Mouse (Mus musculus) C3H10T1/2 (cell line): ENCODE results near the gene Mturn. TPM values are rescaled to one million over a fixed set of nuclear protein-coding genes. Genes with fewer than 3 reads are reported as not detected.

Source experiments
- polyA plus RNA-seq, 2 experiments: library from polyadenylated mRNA; unstranded; fragments of >200 nt; fragmentation: generic; extraction: Trizol; gene quantifications; one replicate each; pipeline ENCODE4 v1.2.1; 2012; ENCODE audit warnings: missing spikeins in 2 of 2

Gene Mturn
- polyA plus RNA-seq: 1 to 10 TPM in 1 of 2 experiments, under 1 TPM in 1; 0.82 to 8.5 TPM

DNA sequence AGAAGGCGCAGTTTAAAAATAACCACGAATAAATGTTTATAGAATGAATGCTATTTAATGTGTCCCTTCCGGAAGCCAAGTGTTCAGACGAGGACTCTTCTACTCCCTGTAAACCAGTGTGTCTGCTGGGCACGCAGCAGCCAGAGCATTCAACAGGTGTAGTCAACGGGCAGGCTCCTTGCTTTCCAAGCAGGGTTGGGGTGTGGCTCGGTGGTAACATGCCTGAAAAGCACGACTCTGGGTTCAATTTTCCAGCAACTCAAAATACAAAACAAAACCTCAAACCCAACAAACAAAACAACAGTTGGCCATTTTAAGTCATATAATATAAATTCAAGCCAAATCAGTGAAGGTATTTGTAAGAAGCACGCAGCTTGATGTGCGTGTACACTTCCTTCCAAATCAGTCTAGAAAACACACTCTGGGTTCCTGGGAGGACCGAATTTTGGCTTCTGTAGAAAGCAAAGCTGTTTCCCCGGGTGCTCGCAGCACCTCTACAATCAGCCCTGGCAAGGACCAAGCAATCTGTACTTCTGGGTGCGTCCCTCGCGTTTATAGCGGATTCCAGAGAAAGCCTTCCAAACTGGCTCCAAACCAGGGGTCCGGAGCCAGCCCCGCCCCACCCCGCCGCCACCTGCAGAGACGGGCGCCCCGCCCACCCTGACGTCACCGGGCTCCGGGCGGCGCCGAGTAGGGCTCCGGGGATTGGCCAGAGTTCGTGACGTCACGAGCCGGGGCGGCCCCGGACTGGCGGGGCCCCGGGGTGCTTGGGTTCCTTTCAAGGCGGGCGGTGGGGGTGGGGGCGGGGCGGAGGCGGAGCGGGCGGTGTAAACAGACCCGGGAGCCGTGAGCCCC, at the start of gene Mturn:
Mturn (plus strand) TSS at position 734 of the 855 bp plus-strand sequence.

Other genes starting within 250 kb of the Mturn start
- 10 to 100 TPM in 1 of 2 experiments, 1 to 10 TPM in 1; 7.3 to 11.6 TPM for gene Scrn1, start 115.1 kb upstream of the Mturn start, polyA plus RNA-seq
- 1 to 10 TPM; 1.9 to 2.4 TPM for gene Plekha8, start 86.5 kb upstream of the Mturn start, polyA plus RNA-seq
- 10 to 100 TPM in 1 of 2 experiments, under 1 TPM in 1; 0.40 to 17.4 TPM for gene Fkbp14, start 84.3 kb upstream of the Mturn start, polyA plus RNA-seq
- 1 to 10 TPM in 1 of 2 experiments, under 1 TPM in 1; 0.47 to 1.4 TPM for gene Znrf2, start 135.3 kb downstream of the Mturn start, polyA plus RNA-seq